Mouse (Mus musculus): ENCODE results near the gene Zfp362. TPM values are rescaled to one million over a fixed set of nuclear protein-coding genes. Genes with fewer than 3 reads are reported as not detected.

Zfp362 gene
- polyA plus RNA-seq, 1 experiment from 2014 or later: 29.8 TPM

GRCm38 (mm10) chr4:128773820-128774219, 32.0 kb downstream of the Zfp362 start:
- 87% methylated on average over 11 of the region's 11 CpGs for WGBS
- H3K4me2 ChIP-seq (ENCODE audit: low read length): no peak overlapping the region
- H3K9me3 ChIP-seq (ENCODE audit: control insufficient read depth, low read length): no peaks in the 10 kb centered on the region
- H3K9ac ChIP-seq (ENCODE audit: low read depth, low read length): no peak overlapping the region
- H3K27me3 ChIP-seq (replicated peaks; ENCODE audit: control insufficient read depth, insufficient read depth, low read length): no peaks in the 10 kb centered on the region
- no peak overlapping the region for H3K4me3 ChIP-seq (ENCODE audit: low read length)
- H3K4me1 ChIP-seq (ENCODE audit: control insufficient read depth, insufficient read depth, low read depth, low read length): no peaks in the 10 kb centered on the region
- ATAC-seq: no peak
- no peak overlapping the region for H3K27ac ChIP-seq (ENCODE audit: low read depth, low read length)
- H3K36me3 ChIP-seq (ENCODE audit: control insufficient read depth, insufficient read depth, low read length): peaks cover 27% of the 10 kb centered on the region

- H3K4me3 ChIP-seq (ENCODE audit: low read length): no peak overlapping the region
- no peaks in the 10 kb centered on the region for H3K9me3 ChIP-seq (ENCODE audit: control insufficient read depth, low read length)
- H3K27me3 ChIP-seq (replicated peaks; ENCODE audit: control insufficient read depth, insufficient read depth, low read length): no peaks in the 10 kb centered on the region
- no peaks in the 10 kb centered on the region for H3K4me1 ChIP-seq (ENCODE audit: control insufficient read depth, insufficient read depth, low read depth, low read length)
- no peak for ATAC-seq
- no peak overlapping the region for H3K9ac ChIP-seq (ENCODE audit: low read depth, low read length)
- no peak overlapping the region for H3K4me2 ChIP-seq (ENCODE audit: low read length)
- H3K27ac ChIP-seq (ENCODE audit: low read depth, low read length): no peak overlapping the region
- WGBS: 82% methylated on average over 5 of the region's 5 CpGs
- H3K36me3 ChIP-seq (ENCODE audit: control insufficient read depth, insufficient read depth, low read length): peaks cover 14% of the 10 kb centered on the region
Measured at GRCm38 (mm10) chr4:128770698-128771097, 35.1 kb downstream of the Zfp362 start.

- H3K9ac ChIP-seq (ENCODE audit: low read depth, low read length): no peak overlapping the region
- H3K4me2 ChIP-seq (ENCODE audit: low read length): no peak overlapping the region
- no peaks in the 10 kb centered on the region for H3K9me3 ChIP-seq (ENCODE audit: control insufficient read depth, low read length)
- H3K4me1 ChIP-seq (ENCODE audit: control insufficient read depth, insufficient read depth, low read depth, low read length): no peaks in the 10 kb centered on the region
- H3K4me3 ChIP-seq (ENCODE audit: low read length): no peak overlapping the region
- no peaks in the 10 kb centered on the region for H3K27me3 ChIP-seq (replicated peaks; ENCODE audit: control insufficient read depth, insufficient read depth, low read length)
- peaks cover 9% of the 10 kb centered on the region for H3K36me3 ChIP-seq (ENCODE audit: control insufficient read depth, insufficient read depth, low read length)
- WGBS: 82% methylated on average over 13 of the region's 13 CpGs
- ATAC-seq: no peak
- no peak overlapping the region for H3K27ac ChIP-seq (ENCODE audit: low read depth, low read length)
Measured at GRCm38 (mm10) chr4:128769569-128770355, 36.1 kb downstream of the Zfp362 start.

- Histone ChIP-seq H3K4me2 (ENCODE audit: low read length) (no peak overlapping the region), H3K27ac (ENCODE audit: low read depth, low read length) (no peak overlapping the region), H3K36me3 (ENCODE audit: control insufficient read depth, insufficient read depth, low read length) (no peaks in the 10 kb centered on the region), H3K9me3 (ENCODE audit: control insufficient read depth, low read length) (peaks cover 2% of the 10 kb centered on the region; the same call in 1 of the 2 replicates), H3K9ac (ENCODE audit: low read depth, low read length) (no peak overlapping the region), H3K4me1 (ENCODE audit: control insufficient read depth, insufficient read depth, low read depth, low read length) (no peaks in the 10 kb centered on the region), H3K4me3 (ENCODE audit: low read length) (no peak overlapping the region), H3K27me3 (replicated peaks; ENCODE audit: control insufficient read depth, insufficient read depth, low read length) (no peaks in the 10 kb centered on the region)
- 69% methylated on average over 13 of the region's 13 CpGs for WGBS
- ATAC-seq: no peak
Measured at GRCm38 (mm10) chr4:128768120-128768519, 37.7 kb downstream of the Zfp362 start.

GRCm38 (mm10) chr4:128766929-128767328, 38.9 kb downstream of the Zfp362 start:
- H3K27me3 ChIP-seq (replicated peaks; ENCODE audit: control insufficient read depth, insufficient read depth, low read length): no peaks in the 10 kb centered on the region
- no peak overlapping the region for H3K9ac ChIP-seq (ENCODE audit: low read depth, low read length)
- ATAC-seq: no peak
- H3K4me2 ChIP-seq (ENCODE audit: low read length): no peak overlapping the region
- WGBS: 93% methylated on average over 20 of the region's 20 CpGs
- H3K4me3 ChIP-seq (ENCODE audit: low read length): no peak overlapping the region
- H3K4me1 ChIP-seq (ENCODE audit: control insufficient read depth, insufficient read depth, low read depth, low read length): no peaks in the 10 kb centered on the region
- H3K36me3 ChIP-seq (ENCODE audit: control insufficient read depth, insufficient read depth, low read length): no peaks in the 10 kb centered on the region
- peaks cover 4% of the 10 kb centered on the region for H3K9me3 ChIP-seq (ENCODE audit: control insufficient read depth, low read length)
- H3K27ac ChIP-seq (ENCODE audit: low read depth, low read length): no peak overlapping the region

GRCm38 (mm10) chr4:128760029-128760428, 45.8 kb downstream of the Zfp362 start:
- Histone ChIP-seq H3K4me1 (ENCODE audit: control insufficient read depth, insufficient read depth, low read depth, low read length) (no peaks in the 10 kb centered on the region), H3K27me3 (replicated peaks; ENCODE audit: control insufficient read depth, insufficient read depth, low read length) (no peaks in the 10 kb centered on the region), H3K9ac (ENCODE audit: low read depth, low read length) (no peak overlapping the region), H3K36me3 (ENCODE audit: control insufficient read depth, insufficient read depth, low read length) (0 out of 2 replicates have a peak, but pooled peaks cover 2% of the 10 kb centered on the region), H3K27ac (ENCODE audit: low read depth, low read length) (no peak overlapping the region), H3K9me3 (ENCODE audit: control insufficient read depth, low read length) (peaks cover 4% of the 10 kb centered on the region), H3K4me2 (ENCODE audit: low read length) (no peak overlapping the region), H3K4me3 (ENCODE audit: low read length) (no peak overlapping the region)
- ATAC-seq: no peak
- WGBS: 94% methylated on average over 6 of the region's 6 CpGs

GRCm38 (mm10) chr4:128759214-128759613, 46.6 kb downstream of the Zfp362 start:
- Histone ChIP-seq H3K9ac (ENCODE audit: low read depth, low read length) (no peak overlapping the region), H3K4me3 (ENCODE audit: low read length) (no peak overlapping the region), H3K27me3 (replicated peaks; ENCODE audit: control insufficient read depth, insufficient read depth, low read length) (no peaks in the 10 kb centered on the region), H3K4me1 (ENCODE audit: control insufficient read depth, insufficient read depth, low read depth, low read length) (no peaks in the 10 kb centered on the region), H3K27ac (ENCODE audit: low read depth, low read length) (no peak overlapping the region), H3K4me2 (ENCODE audit: low read length) (no peak overlapping the region), H3K9me3 (ENCODE audit: control insufficient read depth, low read length) (peaks cover 4% of the 10 kb centered on the region), H3K36me3 (ENCODE audit: control insufficient read depth, insufficient read depth, low read length) (peaks cover 2% of the 10 kb centered on the region; the same call in 1 of the 2 replicates)
- 81% methylated on average over 5 of the region's 5 CpGs for WGBS
- no peak for ATAC-seq

GRCm38 (mm10) chr4:128755900-128756299, 49.9 kb downstream of the Zfp362 start:
- Histone ChIP-seq H3K4me1 (ENCODE audit: control insufficient read depth, insufficient read depth, low read depth, low read length) (no peaks in the 10 kb centered on the region), H3K27me3 (replicated peaks; ENCODE audit: control insufficient read depth, insufficient read depth, low read length) (no peaks in the 10 kb centered on the region), H3K9me3 (ENCODE audit: control insufficient read depth, low read length) (no peaks in the 10 kb centered on the region), H3K4me2 (ENCODE audit: low read length) (no peak overlapping the region), H3K27ac (ENCODE audit: low read depth, low read length) (peak overlapping the region; percentile 31; the same call in 1 of the 2 replicates), H3K4me3 (ENCODE audit: low read length) (no peak overlapping the region), H3K36me3 (ENCODE audit: control insufficient read depth, insufficient read depth, low read length) (peaks cover 25% of the 10 kb centered on the region), H3K9ac (ENCODE audit: low read depth, low read length) (no peak overlapping the region)
- ATAC-seq: peak; percentile 51; the same call in 1 of the 2 replicates
- WGBS: 73% methylated on average over 7 of the region's 7 CpGs

GRCm38 (mm10) chr4:128755064-128755463, 50.8 kb downstream of the Zfp362 start, which contains the start of gene A3galt2:
A3galt2 (plus strand) TSS chr4:128755364.
- no peaks in the 10 kb centered on the region for H3K27me3 ChIP-seq (replicated peaks; ENCODE audit: control insufficient read depth, insufficient read depth, low read length)
- ATAC-seq: no peak
- peaks cover 31% of the 10 kb centered on the region for H3K36me3 ChIP-seq (ENCODE audit: control insufficient read depth, insufficient read depth, low read length)
- no peaks in the 10 kb centered on the region for H3K9me3 ChIP-seq (ENCODE audit: control insufficient read depth, low read length)
- H3K4me2 ChIP-seq (ENCODE audit: low read length): no peak within 1 kb of the TSS
- H3K27ac ChIP-seq (ENCODE audit: low read depth, low read length): peak within 1 kb of the TSS; percentile 34; the same call in 1 of the 2 replicates
- no peaks in the 10 kb centered on the region for H3K4me1 ChIP-seq (ENCODE audit: control insufficient read depth, insufficient read depth, low read depth, low read length)
- WGBS: 70% methylated on average over 3 of the region's 3 CpGs
- H3K9ac ChIP-seq (ENCODE audit: low read depth, low read length): no peak within 1 kb of the TSS; the same call in 1 of the 2 replicates
- H3K4me3 ChIP-seq (ENCODE audit: low read length): no peak within 1 kb of the TSS
